Mouse (Mus musculus) T-helper 1 cell (primary cell): ENCODE data around the gene Gss.
"Not testable (repeated sequence)": the region's sequence is repeated elsewhere in the genome, so short reads cannot be mapped to it uniquely, and the experiment has no call there.

Experiments
- in situ Hi-C: fragments of 300-600 bp; cut with MboI, MseI; formaldehyde crosslinking; loops from one replicate; pipeline ENCODE4 v1.15.1; 2025; ENCODE audit warnings: high pct_unique_total_duplicates

The Gss gene

DNA sequence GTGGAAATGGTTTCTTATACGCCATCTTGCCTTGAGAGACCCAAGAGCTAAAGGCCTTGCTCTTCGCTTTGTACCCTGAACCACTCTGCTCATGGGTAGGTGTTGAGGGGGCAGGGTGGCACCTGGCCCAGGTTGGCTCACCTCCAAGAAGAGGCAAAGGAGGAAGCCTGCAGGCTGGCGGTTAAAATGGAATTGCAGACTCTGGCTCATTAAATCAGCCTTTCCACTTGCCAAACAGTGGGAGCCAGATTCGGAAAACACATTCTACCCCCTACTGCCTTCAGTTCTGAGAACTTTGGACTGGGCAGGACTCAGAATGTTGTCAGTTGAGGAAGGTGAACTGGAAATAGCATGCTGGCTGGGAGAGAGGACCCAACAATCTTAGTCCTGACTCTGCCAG, 17.9 kb downstream of the Gss start:
- in situ Hi-C loops = no loop called here

DNA sequence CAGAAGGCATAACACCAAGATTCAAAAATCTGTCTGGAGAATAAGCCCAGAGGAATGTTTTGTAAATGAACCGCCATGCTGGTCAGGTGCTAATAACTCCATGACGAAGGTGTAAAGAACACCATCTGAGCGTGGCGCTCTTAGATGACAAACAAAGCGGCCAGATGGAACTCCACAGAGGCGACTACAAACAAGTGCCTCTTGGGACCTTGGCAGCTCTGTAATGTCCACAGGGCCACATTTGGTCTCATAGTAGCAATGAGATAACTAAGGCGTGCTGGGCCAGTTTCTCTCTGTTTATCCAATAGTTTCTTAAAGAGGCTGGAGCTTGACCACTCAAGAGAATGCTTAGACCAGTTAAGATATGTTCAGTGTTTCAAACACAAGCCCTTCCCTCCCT, 18.6 kb downstream of the Gss start:
- in situ Hi-C loops = no loop called here

GRCm38 (mm10) chr2:155573001-155573400, 19.6 kb downstream of the Gss start:
- in situ Hi-C loops = no loop called here

GRCm38 (mm10) chr2:155569223-155569807, 23.3 kb downstream of the Gss start:
- in situ Hi-C loops = no loop called here

DNA sequence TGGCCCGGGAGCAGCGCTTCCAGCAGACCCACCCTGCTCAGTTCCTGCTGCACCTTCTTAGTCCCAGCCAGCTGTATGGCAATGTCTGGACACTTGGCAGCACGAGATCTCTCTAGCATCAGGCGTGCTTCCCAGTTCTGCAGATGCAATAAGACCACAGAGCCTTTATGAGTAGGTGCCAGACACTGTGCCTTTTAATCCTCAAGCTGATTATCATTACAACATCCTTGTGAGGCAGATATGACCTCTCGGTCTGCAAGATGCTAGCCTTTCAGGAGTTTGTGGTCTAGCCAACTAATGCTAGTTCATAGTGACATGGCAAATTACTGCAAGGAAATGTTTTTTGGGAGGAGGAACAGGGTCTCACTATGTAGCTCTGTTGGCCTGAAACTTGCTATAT, 24.9 kb downstream of the Gss start:
- in situ Hi-C loops = no loop called here

DNA sequence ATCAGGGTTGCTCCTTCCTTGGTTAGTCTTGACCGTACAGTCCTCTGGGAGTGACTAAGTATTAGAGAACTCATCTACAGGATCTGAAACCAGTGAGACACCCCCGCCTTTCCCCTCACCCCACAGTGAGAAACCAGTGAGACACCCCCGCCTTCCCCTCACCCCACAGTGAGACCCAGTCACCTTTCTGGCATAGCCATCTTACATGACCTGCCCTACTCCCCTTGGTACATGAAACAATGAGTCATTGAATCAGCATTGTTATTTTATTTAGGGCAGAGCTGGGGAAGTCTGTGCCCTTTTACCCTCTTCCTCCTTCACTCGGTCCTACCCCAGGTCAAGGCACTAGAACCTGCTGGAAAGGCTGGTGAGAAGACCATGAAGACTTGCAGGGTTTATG, 29.7 kb downstream of the Gss start:
- in situ Hi-C loops = no loop called here

DNA sequence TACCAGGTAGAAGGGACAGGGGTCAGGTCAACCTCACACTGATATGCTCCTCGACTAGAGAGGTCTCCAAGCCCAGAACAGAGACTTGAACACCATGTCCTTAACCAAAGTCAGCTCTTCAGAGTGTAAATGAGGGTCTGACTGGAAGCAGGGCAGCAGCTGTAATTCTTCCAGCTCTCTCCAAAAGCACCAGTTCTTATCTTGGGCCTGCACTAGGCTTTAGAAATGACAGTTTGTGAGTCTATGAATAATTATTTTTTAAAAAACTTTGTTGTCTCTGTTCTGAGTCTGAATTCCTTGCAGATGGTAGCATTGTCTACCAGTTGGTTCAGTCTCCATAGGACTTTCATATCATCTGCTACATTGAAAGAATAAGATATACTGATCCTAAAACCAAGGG, 30.4 kb downstream of the Gss start:
- in situ Hi-C loops = no loop called here

- in situ Hi-C loops = no loop called here
Measured at GRCm38 (mm10) chr2:155554426-155554985, 38.1 kb downstream of the Gss start.

DNA sequence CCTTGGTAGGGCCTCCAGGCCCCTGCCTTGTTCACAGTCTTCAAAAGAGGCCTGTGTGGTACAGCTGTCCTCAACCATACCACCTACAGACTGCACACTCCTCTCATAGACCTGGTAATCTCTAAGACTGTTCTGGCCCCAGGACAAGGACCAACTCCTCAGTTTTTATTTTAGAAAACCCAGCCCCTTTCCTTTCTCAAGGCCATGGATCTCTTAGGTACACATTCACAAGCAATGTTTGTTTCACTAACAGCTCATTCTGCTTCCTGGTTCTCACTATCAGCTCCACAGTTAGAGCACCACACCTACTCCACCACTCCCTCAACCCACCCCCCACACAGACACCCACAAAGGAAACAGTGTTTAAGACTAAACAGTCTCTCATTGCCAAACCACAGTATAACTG, 39.7 kb downstream of the Gss start:
- in situ Hi-C loops = no loop called here

DNA sequence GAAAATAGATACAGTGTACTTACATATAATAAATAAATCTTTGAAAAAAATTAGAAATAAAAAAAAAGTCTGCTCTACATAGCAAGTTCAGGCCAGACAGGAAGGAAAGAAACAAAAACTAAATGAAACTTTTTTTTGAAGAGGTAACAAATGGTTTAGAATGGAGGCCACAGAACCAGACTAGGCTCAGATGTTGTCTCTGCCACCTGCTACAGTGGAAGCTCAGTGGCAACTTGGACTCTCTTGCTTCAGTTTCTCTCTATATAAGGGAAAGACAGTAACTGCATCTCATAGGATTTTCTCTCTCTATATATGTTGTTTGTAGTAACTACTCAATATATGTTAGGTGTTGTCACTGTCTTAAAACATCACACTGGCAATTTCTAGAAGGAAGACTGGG, 40.3 kb downstream of the Gss start:
- in situ Hi-C loops = no loop called here

GRCm38 (mm10) chr2:155546955-155547354, 45.7 kb downstream of the Gss start:
- in situ Hi-C loops = no loop called here

- in situ Hi-C loops = no loop called here
Measured at GRCm38 (mm10) chr2:155540822-155541458, 51.7 kb downstream of the Gss start.

- in situ Hi-C loops = no loop called here
Measured at GRCm38 (mm10) chr2:155539696-155540095, 52.9 kb downstream of the Gss start.

- in situ Hi-C loops = not testable (repeated sequence)
Measured at GRCm38 (mm10) chr2:155538463-155539057, 54.0 kb downstream of the Gss start.

DNA sequence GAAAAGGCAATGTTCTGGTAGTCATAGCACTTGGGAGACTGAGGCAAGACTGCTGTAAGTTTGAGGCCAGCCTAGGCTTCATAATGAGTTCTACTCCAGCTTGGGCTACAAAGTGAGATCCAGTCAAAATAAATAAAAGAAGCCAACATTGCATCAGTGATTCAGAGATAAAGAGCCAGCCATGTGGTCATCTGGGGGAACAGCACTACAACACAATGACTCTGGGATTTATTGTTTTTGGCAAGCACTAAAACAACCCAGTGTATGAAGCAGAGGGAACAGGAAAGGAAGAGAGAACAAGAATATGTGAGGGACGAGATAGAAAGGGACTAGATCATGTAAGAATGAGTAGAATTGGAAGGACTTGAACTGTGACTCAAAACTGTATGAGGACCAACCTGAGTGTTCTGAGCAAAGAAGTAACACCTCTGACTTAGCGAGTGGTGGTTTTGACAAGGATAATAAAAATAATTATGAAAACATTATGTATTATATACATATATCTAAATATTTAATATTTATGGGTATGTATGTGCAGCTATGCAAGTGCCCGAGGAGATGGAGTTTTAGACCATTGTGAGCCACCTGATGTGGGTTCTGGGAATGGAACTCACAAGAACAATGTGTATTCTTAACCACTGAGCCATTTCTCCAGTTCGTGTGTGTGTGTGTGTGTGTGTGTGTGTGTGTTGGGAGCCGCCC, 54.7 kb downstream of the Gss start:
- in situ Hi-C loops = no loop called here

GRCm38 (mm10) chr2:155536292-155536691, 56.3 kb downstream of the Gss start:
- in situ Hi-C loops = no loop called here

GRCm38 (mm10) chr2:155527367-155527766, 65.2 kb downstream of the Gss start:
- in situ Hi-C loops = no loop called here

DNA sequence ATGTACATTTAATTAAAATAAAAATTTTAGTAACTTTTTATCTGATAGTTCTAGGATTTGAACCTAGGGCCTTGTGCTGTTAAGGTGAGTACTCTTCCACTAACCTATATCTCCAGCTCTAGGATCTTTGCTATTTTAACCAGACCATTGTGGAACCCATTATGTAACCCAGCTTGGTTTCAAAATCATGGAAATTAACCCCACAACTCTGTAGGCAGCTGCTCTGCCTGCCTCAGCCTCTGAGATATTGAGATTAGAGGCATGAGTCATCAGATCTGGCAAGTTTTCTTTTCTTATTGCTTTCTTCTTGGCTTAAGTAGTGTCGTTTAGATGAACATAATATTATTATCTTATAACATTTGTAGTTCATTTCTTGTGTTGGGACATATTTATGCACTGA, 68.2 kb downstream of the Gss start:
- in situ Hi-C loops = loop anchor here (25.0 kb wide), 1 partner anchor 238 kb away; the partner anchor contains the start of gene Procr

DNA sequence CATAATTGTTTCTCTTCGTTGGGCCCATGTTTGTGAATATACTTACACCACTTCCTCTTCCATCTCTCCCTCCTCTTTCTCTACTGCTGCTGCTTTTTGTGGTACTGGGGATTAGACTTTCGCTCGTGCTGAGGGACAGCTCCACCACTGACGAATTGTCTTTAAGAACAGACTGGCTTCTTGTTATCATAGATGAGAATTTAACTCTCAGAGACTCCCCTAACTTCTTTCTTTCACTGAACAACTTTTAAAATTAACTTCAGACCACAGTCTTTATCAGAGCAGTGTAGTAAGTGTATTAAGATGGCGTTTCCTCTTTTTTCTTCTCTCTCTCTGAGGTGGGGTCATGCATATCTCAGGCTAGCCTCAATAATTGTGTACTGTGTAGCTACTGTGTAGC, 68.9 kb downstream of the Gss start:
- in situ Hi-C loops = loop anchor here (25.0 kb wide), 1 partner anchor 239 kb away; the partner anchor contains the start of gene Procr

DNA sequence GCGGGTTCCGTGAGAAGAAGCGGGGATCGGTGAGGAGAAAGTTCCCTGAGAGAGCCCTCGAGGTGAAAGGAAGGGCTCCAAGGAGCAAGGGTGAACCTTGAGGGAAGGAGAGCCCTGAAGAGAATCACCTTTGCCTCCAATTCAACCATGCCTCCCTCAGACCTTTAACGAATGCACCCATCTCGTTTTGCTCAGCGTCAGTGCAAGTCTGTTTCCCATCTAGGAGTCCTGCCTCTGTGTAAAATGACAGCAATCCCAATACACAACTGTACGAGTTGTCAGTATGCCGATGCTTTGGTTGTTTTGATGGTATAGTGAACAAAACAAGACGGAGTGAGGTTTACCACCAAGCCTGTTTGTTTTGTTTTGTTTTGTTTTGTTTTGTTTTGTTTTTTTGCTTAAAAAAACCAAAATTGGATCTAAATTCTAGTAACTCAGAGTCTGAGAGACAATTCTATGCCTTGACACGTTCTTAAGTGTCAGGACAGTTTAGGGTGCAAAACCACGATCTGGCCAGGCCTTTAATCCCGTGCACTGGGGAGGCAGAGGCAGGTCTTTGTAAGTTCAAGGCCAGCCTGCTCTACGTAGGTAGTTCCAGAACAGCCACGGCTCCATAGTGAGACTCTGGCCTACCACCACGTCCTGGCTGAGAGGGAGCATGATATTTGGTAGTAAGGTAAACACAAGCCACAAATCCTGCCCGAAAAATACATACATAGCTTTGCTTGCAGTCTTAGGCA, 73.9 kb downstream of the Gss start:
- in situ Hi-C loops = loop anchor here (25.0 kb wide), 1 partner anchor 244 kb away; the partner anchor contains the start of gene Procr
